Mouse (Mus musculus) bone marrow, adult 2 months (tissue): ENCODE results near the gene Mlst8. TPM values are rescaled to one million over a fixed set of nuclear protein-coding genes. Genes with fewer than 3 reads are reported as not detected.
A peak's percentile ranks its signal among the peaks of the same experiment; 100 is the strongest.

Source experiments
- H3K27ac ChIP-seq: fragments of 200-500 bp; 2 replicates; pipeline ENCODE4 v1.5.1; 2012; ENCODE audit warnings: low read depth, mild to moderate bottlenecking, control low read depth, inconsistent platforms, low read length; ENCODE audit not compliant: control insufficient read depth, poor library complexity, insufficient read depth
- H3K4me1 ChIP-seq: fragments of 200-500 bp; 2 replicates; pipeline ENCODE4 v1.6.1; 2011; ENCODE audit warnings: low read length; ENCODE audit not compliant: control insufficient read depth, insufficient read depth
- H3K4me3 ChIP-seq: fragments of 200-500 bp; replicated peaks from 2 replicates; pipeline ENCODE3; 2011; ENCODE audit warnings: mild to moderate bottlenecking, low read depth, low read length, control low read depth; ENCODE audit not compliant: control insufficient read depth
- CTCF ChIP-seq: fragments of 200-500 bp; IDR thresholded peaks from 2 replicates; pipeline ENCODE4 v1.5.1; 2011; ENCODE audit warnings: low read length, control low read depth; ENCODE audit not compliant: control insufficient read depth, insufficient read depth
- POLR2A ChIP-seq: fragments of 200-500 bp; IDR thresholded peaks from 2 replicates; pipeline ENCODE4 v1.6.1; 2011; ENCODE audit warnings: low read depth, mild to moderate bottlenecking, control low read depth, low read length, borderline replicate concordance; ENCODE audit not compliant: control insufficient read depth
- WGBS: fragments of 180-500 bp; shearing (Covaris S2); methylation state at CpG from one replicate; pipeline ENCODE4 v1.1.7; 2018; 5-methylcytosine and 5-hydroxymethylcytosine counted together
- polyA plus RNA-seq: library from polyadenylated mRNA; stranded (reverse); fragments of >200 nt; gene quantifications from 2 replicates; pipeline ENCODE4 v1.2.4, GENCODE M21; 2011; ENCODE audit warnings: low replicate concordance; ENCODE audit not compliant: missing spikeins, insufficient read depth, insufficient read length

The Mlst8 gene
- polyA plus RNA-seq, 1 experiment, result 22.9 TPM

GRCm38 (mm10) chr17:24453372-24453771 lies 25.5 kb downstream of the Mlst8 start:
- TF ChIP-seq POLR2A (no peak), CTCF (no peak)
- 73% methylated on average over 2 of the region's 2 CpGs for WGBS
- Histone ChIP-seq H3K4me3 (no peak overlapping the region), H3K4me1 (no peaks in the 10 kb centered on the region), H3K27ac (no peak overlapping the region)

- WGBS, result 88% methylated on average over 6 of the region's 6 CpGs
- Histone ChIP-seq H3K27ac (no peak overlapping the region), H3K4me1 (no peaks in the 10 kb centered on the region), H3K4me3 (no peak overlapping the region)
- no peak for TF ChIP-seq POLR2A
- no peak for TF ChIP-seq CTCF
Measured at GRCm38 (mm10) chr17:24451220-24451619, 27.7 kb downstream of the Mlst8 start.

- TF ChIP-seq POLR2A, result no peak
- TF ChIP-seq CTCF, result no peak
- Histone ChIP-seq H3K4me3 (no peak overlapping the region), H3K27ac (no peak overlapping the region), H3K4me1 (no peaks in the 10 kb centered on the region)
- 83% methylated on average over 6 of the region's 6 CpGs for WGBS
Measured at GRCm38 (mm10) chr17:24449507-24449906, 29.4 kb downstream of the Mlst8 start.

GRCm38 (mm10) chr17:24446590-24446989 lies 32.3 kb downstream of the Mlst8 start:
- WGBS, result 53% methylated on average over 8 of the region's 8 CpGs
- TF ChIP-seq POLR2A (no peak), CTCF (no peak)
- H3K27ac ChIP-seq, result no peak overlapping the region
- H3K4me3 ChIP-seq, result no peak overlapping the region
- no peaks in the 10 kb centered on the region for H3K4me1 ChIP-seq

- TF ChIP-seq POLR2A (no peak), CTCF (no peak)
- Histone ChIP-seq H3K4me1 (no peaks in the 10 kb centered on the region), H3K4me3 (no peak overlapping the region), H3K27ac (no peak overlapping the region)
- 87% methylated on average over 4 of the region's 4 CpGs for whole genome bisulfite sequencing
Measured at GRCm38 (mm10) chr17:24443409-24443808, 35.5 kb downstream of the Mlst8 start.

GRCm38 (mm10) chr17:24442632-24443155 lies 36.2 kb downstream of the Mlst8 start, which contains the start of gene Dnase1l2:
Dnase1l2 (minus strand) TSS chr17:24443105.
- Histone ChIP-seq H3K27ac (no peak within 1 kb of the TSS), H3K4me1 (no peaks in the 10 kb centered on the region), H3K4me3 (no peak within 1 kb of the TSS)
- TF ChIP-seq CTCF, result no peak
- TF ChIP-seq POLR2A, result no peak
- 80% methylated on average over 7 of the region's 7 CpGs for WGBS

- Histone ChIP-seq H3K27ac (no peak overlapping the region), H3K4me3 (no peak overlapping the region), H3K4me1 (no peaks in the 10 kb centered on the region)
- 92% methylated on average over 14 of the region's 14 CpGs for WGBS
- no peak for TF ChIP-seq POLR2A
- no peak for TF ChIP-seq CTCF
Measured at GRCm38 (mm10) chr17:24442107-24442506, 36.8 kb downstream of the Mlst8 start.

- WGBS, result 78% methylated on average over 2 of the region's 2 CpGs
- Histone ChIP-seq H3K4me1 (no peaks in the 10 kb centered on the region), H3K27ac (no peak overlapping the region), H3K4me3 (no peak overlapping the region)
- no peak for TF ChIP-seq POLR2A
- peak; percentile 16; the same call in 1 of the 2 replicates for TF ChIP-seq CTCF
Measured at GRCm38 (mm10) chr17:24441148-24441547, 37.7 kb downstream of the Mlst8 start.

GRCm38 (mm10) chr17:24440377-24440776 lies 38.5 kb downstream of the Mlst8 start:
- Histone ChIP-seq H3K4me1 (no peaks in the 10 kb centered on the region), H3K27ac (no peak overlapping the region), H3K4me3 (no peak overlapping the region)
- TF ChIP-seq POLR2A (no peak), CTCF (no peak)
- 91% methylated on average over 8 of the region's 8 CpGs for WGBS
